Mouse (Mus musculus) gastrocnemius, postnatal 14 days (tissue): ENCODE results near the gene Hes2. TPM values are rescaled to one million over a fixed set of nuclear protein-coding genes. Genes with fewer than 3 reads are reported as not detected.

Experiments used
- DNase-seq: peaks from one replicate; pipeline ENCODE4 v3.0.0; 2021; ENCODE audit warnings: mixed read lengths
- intact Hi-C: fragments of 180-260 bp; cut with DNase I; formaldehyde crosslinking; loops from one replicate; pipeline ENCODE4 v1.15.1; 2025; ENCODE audit warnings: low total_unique reads
- total RNA-seq, 2 experiments: library from RNA; stranded (reverse); gene quantifications; 2 replicates each; pipeline ENCODE4 v1.2.3; 2021

Hes2 gene
- total RNA-seq, 2 experiments from 2014 or later = not detected

DNA sequence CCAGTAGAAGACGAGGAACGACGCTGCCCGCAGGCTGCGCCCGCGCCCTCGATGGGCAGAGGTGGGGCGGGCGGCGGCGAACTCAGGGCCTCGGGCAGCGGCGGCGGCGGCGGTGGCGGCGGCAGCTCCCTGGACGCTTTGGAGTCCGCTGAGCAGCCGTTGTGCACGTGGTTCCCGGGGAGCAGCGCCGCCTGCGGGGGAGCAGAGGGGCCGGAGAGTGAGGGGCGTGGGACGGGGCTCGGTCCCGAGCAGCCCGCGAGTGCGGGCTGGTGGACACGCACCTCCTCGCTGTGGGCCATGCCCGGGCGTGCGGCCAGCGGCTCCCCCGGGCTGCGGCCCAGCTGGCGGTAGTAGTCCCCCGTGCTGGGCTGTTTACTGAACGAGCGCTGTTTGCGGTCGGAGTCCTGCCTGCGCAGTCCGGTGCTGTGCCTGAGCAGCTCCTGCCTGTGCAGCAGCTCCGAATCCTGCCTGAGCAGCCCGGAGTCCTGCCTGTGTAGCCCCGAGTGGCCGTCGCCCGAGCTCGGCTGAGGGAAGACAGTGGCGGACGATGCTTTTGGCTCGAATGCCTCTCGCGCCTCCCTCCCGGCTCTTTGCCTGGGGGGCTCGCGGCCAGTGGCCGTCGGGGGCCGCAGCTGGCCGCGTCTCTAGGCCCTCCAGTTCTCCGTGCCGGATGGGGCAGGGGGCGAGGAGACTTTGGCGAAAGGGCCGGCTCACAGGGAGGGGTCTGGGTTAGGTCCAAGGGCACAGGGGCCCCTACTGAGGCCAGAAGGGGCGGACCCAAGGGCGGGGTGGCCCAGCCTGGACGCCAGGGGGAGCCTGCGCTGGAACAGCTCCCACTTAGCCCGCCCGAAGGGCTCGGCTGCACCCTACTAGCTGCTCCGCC is 27.7 kb upstream of the Hes2 start:
- peak; percentile 74 for DNase-seq

DNA sequence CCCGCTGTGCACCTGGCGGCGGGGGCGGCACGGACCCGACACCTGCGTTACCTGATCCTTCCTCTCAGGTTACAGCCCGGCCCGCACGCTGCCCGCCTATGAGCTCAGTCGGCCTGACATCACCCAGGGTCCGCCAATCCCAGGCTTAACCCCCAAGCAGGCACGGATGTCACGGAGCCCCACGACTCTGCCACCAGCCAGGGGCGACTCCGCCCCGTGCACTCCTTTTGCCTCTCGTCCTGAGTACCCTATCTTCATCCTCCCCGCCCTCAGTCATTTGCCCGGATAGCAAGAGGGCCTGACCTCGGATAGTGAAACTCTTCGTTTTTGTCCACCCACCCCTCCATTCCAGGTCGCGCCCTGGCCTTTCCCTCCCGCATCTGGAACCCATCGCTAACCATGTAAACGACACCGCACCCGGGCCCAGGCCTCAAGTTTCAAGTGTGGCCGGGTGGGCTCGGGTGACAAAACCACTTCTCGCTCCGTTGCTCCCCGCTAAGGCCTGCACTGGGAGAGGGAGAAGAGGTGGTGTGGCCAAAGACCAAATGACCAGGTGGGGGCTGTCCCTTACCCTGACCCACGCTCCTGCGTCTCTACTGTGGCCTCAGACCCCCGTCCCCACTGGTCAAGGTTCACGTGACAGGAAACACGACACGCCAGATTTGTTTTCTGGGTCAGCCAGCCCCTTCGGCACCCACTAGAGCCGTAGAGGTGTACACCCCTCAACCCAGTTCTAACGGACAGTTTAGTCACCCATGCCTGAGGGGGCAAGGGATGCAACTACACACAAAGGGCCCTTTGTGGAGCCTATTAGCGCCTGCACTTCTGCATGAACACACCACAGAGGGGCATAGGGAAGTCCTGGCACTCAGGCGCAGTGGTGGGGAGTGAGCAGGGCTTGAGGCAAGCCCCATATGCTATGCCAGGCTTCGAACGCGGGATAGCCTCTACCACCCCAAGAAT is 26.6 kb upstream of the Hes2 start:
- intact Hi-C loops = no loop called here
- no peak for DNase-seq

More for the DNA sequence above, 27.7 kb upstream of the Hes2 start:
- intact Hi-C loops = no loop called here

DNA sequence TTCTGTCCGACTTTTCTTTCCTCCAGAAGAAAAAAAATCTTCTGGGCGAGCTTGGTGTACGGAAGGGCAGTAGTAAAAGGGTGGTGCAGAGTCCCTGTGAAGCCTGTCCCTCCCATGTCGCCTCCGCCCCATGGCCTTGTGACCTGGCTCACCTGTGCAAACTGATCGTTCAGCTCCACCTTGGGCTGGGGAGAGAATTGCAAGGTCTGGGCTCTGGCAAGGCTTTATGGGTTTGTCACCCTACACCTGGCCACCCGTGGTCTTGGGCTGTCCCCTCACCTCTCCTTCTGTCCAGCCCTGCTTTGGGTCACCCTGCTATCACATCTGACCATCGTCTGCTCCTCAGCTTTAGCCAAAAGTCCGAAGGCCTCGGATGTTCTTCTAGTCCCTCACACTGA is 25.9 kb upstream of the Hes2 start:
- intact Hi-C loops = no loop called here
- DNase-seq = no peak

DNA sequence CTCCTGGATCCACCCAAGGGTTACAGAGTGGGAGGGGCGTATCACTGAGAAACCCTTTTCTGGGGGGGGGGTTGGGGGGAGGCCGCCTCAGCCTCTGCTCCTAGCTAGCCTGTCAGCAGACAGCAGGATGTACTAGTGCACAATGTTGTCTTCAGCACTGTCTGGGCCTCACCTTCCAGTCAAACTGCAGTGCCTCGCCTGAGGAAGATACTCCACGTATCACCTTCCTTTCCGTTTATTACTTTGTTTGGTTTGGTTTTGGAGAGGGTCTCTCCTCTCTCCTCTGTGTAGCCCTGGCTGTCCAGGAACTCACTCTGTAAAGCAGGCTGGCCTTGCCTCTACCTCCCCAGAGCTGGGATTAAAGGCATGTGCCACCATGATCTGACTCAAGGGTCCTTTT is 25.5 kb upstream of the Hes2 start:
- intact Hi-C loops = no loop called here

DNA sequence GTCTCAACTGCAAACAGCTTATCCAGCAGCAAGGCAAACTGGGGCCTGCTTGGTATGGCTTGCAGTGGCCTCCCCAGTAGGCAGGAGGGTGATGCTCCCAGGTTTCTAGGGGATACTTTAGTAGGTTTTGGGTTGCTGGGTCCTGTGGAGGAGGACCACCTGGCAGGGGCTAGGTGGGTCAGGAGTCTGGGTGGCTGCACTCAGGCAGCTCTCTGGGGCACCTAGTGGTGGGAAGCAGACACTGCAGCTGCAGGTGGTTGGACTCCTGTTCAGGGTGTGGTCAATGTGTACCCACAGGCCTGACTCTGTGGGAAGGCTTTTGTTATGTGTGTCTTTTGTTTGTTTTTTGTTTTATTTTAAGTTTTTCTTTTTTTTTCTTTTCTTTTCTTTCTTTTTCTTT is 24.2 kb upstream of the Hes2 start:
- peak; percentile 49 for DNase-seq
- intact Hi-C loops = no loop called here

More for the DNA sequence above, 25.5 kb upstream of the Hes2 start:
- DNase-seq = no peak

DNA sequence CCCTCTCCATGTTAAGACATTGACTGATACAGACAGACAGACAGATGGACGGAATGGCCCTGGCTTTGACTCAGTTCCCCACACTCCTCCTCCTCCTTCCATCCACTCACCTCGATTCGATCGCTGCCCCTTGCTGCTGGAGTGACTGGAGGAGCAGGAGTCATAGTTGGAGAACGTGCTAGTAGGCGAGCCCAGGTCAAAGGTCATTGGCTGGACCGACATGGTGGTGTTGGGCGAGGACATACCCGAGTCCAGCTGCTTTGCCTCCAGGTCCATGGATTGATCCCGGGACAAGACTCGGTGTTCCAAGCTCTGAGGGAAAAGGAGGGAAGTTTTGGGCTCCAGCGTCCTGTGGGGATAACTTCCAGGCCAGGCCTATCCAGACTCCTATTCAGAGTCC is 23.3 kb upstream of the Hes2 start:
- no peak for DNase-seq
- intact Hi-C loops = no loop called here

DNA sequence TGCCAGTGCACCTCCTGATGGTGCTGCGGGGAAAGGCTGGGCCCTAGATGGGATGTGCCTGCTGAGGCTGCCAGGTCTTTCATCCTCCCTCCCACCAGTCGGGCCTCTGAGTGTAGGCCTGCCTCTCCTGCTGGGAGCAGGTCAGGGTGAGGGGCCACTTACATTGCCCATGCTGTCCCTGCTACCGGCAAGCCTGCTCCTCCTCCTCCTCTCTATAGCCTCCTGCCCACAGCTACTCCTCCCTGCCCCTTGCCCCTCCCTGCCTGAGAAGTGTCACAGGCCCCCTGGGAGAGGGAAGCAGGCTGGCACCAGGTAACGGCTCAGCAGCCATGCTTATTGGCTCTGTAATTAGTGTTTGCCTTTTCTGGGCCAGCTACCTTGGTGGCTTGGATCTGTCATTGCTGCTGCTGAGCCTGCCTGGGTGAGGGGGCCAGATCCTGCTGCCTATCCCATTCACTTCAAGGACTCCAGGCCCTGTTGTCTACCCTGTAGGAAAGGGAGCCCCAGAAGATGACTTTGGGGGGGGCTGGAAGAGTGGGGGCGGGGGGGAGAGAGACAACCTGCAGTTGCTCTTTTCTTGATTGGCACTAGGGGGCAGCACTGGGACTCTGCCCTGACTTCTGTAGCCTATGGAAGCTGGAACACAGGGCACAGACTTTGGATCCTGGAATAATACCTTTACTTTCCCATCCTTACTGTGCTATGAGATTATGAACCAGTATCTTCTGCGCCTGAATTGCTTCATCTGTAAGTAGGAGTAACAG is 22.4 kb upstream of the Hes2 start:
- intact Hi-C loops = no loop called here
- DNase-seq = no peak

DNA sequence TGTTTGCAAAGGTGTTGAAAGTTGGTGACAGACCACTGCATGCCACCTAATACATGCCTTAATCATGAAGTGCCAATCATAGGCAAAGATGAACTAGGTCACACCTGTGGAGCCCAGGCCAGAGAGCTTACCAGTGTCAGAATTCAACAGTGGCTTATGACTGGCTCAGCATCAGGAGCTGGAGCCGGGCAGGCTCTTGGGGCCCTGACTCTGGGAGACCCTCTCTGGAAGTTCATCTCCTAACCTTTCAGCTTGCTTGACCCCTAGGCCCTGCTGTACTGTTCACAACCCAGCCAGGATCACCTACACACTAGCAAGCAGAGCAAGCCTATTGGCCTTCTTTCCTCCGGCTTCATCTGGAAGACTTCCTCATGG is 21.8 kb upstream of the Hes2 start:
- no peak for DNase-seq
- intact Hi-C loops = no loop called here

DNA sequence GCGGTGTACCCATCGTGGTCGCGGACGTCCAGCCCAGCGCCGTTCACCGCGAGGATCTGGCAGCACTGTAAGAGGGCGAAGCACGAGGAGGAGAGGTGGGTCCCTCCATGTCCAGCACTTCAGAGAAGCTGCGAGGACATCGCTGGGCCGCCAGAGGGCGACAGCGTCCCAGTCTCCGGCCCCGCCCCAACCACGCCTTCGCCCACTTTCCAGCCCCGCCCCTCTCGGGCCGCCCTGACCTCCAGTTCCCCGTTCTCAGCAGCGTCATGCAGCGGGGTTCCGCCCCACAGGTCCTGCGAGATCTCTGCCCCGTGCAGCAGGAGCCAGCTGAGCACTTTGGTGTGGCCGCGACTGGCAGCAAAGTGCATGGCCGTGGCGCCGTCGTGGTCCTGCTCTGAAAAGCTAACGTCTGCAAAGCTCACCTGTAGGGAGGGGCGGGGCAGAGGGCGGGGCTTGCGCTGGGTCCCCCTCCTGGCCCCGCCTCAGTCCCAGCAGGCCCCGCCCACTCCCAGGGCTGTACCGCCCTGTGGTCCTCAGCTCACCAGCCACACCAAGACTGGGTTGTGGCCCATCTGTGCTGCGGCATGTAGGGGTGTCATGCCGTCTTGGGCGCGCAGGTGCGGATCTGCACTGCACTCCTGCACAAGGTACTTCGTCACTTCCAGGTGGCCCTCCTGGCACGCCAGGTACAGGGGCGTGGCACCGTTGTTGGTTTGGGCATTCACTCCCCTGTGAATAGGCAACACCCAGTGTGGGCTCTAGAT is 20.0 kb upstream of the Hes2 start:
- intact Hi-C loops = no loop called here
- peak; percentile 90 for DNase-seq

DNA sequence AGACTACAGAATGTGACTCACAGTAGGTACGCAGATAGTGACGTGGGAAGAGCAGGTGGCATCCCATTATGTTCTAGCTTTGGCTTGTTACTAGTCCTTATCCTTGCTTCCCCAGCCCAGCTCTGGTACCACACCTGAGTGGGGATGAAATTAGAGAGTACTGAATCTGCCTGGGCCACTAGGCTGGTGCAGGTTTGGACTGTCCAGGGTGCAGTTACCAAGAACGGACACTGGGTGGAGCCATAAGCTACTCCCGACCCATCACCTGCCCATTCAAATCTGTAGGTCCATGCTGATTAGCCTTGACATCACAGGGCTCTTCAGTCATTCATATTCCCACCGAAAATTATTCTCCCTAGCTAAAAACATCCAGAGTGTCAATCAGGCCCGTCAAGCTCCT is 18.2 kb upstream of the Hes2 start:
- intact Hi-C loops = no loop called here
- DNase-seq = no peak

DNA sequence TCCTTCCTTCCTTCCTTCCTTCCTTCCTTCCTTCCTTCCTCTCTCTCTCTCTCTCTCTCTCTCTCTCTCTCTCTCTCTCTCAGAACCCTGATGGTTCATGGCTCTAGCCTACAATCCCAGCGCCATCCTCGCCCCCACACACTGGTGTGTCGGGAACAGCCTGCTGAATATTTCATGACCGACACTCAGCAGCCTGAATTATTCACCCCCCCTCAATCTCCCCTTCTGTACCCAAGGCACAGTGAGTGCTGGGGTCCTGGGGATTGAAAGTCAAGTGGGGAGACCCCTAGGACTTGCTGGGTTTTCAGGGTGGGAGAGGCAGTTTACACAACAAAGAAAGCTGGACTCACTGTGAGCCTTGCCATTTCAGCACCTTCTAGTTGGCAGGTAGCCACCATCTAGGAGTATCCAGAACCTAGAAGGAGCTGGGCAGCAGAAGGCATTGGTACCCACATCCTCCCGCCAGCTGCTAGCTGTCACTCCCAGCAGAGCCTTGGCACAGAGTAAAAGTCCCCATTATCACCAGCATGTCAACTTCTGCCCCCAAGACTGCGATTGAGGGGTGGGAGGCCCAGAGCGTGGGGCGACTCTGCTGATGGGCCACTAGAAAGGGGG is 17.0 kb upstream of the Hes2 start:
- intact Hi-C loops = no loop called here

DNA sequence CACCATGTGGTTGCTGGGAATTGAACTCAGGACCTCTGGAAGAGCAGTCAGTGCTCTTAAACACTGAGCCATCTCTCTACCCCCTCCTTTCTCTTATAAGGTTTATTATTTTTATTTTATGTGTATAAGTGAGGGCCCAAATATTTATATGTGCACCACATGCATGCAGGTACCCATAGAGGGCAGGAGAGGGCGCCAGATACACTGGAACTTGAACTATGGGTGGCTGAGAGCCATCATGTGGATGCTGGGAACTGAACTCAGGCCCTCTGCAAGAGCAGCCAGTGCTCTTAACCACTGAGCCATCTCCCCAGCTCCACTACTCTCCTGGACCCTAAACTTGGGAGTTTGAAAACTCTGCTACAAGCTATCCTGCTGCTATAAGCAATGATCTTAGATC is 15.0 kb upstream of the Hes2 start:
- no peak for DNase-seq
- intact Hi-C loops = no loop called here

More for the DNA sequence above, 17.0 kb upstream of the Hes2 start:
- no peak for DNase-seq

DNA sequence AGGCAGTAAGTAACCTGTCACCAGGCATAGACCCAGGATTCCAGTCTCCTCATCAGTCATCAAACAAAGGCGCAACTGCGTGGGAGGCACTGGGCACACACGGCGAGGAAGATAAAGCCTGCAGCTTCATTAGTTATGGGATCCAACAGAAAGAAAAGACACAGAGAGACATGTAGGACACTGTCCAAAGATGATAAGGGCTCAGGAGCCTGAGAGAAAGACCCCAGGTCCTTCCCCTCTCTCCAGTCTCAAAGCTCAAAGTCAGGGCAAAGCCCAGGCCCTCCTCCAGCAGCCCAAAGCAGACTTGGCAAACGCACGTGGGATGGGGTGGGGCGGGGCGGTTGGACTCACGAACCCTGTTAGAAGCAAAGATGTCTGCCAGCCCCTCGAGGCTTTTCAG is 13.2 kb upstream of the Hes2 start:
- no peak for DNase-seq
- intact Hi-C loops = no loop called here

DNA sequence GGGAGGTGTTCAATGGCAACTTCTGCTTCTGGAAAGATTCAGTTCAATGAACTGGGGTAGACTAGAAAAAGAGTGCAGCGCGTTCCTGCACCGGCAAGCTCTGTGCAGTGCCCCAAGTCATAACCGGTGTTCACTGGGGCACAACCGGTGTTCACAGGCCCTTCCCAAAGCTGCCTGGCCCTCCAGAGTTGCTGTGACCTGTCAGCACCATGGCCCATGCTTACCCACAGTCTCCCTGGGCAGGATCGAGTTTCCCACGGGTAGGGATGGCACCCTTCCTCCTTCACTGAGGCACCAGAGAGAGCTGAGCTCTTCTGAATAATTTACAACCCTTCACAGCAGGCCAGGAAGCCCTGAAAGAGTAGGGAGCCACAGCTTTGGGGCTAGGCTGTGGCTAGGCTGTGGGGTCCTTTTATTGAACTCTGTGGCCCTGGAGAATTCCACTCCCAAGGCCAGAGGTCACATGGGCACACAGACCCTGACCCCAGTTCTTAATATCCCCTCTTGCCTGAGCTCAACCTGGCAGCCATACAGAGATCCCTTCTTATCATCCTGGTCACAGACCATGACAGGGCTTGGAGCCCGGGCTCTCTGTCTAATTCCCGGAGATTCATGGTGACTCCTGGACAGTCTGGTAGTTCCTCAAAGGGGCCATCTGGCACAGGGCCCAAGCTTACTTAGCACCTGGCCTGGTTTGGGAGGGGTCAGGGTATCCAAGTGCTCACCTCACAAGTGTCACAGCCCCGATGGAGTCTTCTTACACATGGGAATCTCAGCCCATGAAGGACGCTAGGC is 12.4 kb upstream of the Hes2 start:
- no peak for DNase-seq
- intact Hi-C loops = no loop called here

DNA sequence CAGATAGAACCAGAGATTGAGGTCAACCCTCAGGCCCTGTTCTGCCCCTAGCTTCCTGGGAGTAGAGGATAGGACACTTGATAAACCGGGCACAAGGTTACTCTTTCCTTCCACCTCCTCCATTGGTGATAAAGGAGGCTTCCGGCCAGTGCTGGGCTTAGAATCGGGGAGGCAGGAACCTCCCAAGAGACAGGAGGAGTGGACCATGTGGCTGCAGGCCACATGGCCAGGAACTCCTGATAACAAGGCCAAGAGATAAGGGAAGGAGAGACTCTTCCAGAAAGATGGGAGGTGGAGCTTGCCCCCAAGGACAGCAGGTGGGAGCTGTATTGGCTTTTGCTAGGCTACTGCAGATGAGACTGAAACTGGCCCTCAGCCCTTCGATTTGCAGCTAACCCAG is 8.1 kb upstream of the Hes2 start:
- intact Hi-C loops = no loop called here
- DNase-seq = no peak

DNA sequence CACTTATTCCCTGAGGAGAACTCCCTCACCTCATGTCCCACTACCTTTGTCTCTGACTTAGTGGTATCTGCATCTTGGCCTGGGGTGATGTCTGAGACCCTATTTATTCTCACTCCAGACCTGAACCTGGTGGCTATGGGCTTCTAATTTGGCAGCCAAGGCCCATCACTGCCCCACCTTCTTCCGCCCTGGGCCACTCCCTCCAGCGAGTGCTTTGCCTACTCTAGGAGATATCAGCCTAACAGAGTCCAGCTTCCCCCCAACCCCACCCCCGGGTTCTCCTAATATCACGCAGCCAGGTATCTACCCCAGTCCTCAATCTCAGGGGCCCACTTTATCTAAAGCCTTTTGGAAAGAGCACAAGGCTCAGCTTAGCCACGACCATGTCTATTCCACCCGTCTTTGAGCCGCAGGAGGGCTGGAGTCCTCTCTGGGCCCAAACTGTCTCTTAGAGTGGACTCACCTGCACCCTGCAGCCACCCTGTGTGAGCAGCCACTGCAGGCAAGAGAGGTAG is 7.2 kb upstream of the Hes2 start:
- intact Hi-C loops = no loop called here
- no peak for DNase-seq

DNA sequence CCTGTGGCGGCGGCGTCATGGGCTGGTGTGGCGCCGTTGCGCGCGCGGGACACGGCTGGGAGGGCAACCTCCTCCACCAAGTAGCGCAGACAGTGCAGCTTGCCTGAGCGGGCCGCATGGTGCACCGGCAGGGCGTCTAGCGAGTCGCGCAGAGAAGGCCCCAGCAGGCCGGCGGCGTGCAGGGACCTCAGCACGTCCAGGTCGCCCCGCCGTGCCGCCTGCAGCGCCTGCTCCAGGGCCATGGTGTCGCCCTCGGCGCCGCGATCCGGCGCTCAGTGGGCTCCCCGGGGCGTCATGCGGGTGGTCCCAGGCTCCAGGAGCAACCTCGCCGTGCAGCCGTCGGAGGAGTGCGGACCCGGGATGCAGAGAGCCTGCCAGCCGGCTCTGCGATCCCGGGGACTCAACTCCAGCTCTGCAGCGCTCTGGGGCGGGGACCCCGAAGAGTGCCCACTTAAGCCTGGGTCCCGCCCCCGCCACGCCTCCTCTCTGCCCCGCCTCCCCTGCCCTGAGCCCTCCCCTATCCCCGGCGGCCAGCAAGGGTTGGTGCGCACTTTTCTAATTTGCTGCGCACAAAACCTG is 6.6 kb upstream of the Hes2 start, which contains the start of gene Espn:
Gene Espn, minus strand, starts transcription at position 406 of the 579 bp plus-strand sequence.
- intact Hi-C loops = no loop called here
- DNase-seq = no peak
